Mouse (Mus musculus): ENCODE data around the gene Chmp6. TPM values are rescaled to one million over a fixed set of nuclear protein-coding genes. Genes with fewer than 3 reads are reported as not detected.

Gene Chmp6
- 0.76 TPM for polyA plus RNA-seq (2014; fragmentation: Illumina TruSeq; extraction: RNeasy Lipid Tissue Mini Kit (QIAGEN cat#74804); ENCODE audit: low read depth, low replicate concordance)

GRCm38 (mm10) chr11:119913291-119913934 is at the start of gene Chmp6:
Chmp6 (plus strand) TSS chr11:119913441.

GRCm38 (mm10) chr11:119942727-119943427 is 29.6 kb downstream of the Chmp6 start, which contains the start of gene Baiap2:
Baiap2 (plus strand) TSS chr11:119942763.

Other genes starting within 250 kb of the Chmp6 start
- gene Baiap2, start 29.3 kb downstream of the Chmp6 start, polyA plus RNA-seq (2014; fragmentation: Illumina TruSeq; extraction: RNeasy Lipid Tissue Mini Kit (QIAGEN cat#74804); ENCODE audit: low read depth, low replicate concordance): 1.5 TPM
- gene Aatk, start 133.7 kb downstream of the Chmp6 start, polyA plus RNA-seq (2014; fragmentation: Illumina TruSeq; extraction: RNeasy Lipid Tissue Mini Kit (QIAGEN cat#74804); ENCODE audit: low read depth, low replicate concordance): 0.87 TPM
- 5.1 TPM for gene Cep131, start 173.4 kb downstream of the Chmp6 start, polyA plus RNA-seq (2014; fragmentation: Illumina TruSeq; extraction: RNeasy Lipid Tissue Mini Kit (QIAGEN cat#74804); ENCODE audit: low read depth, low replicate concordance)
- 0.47 TPM for gene Tepsin, start 185.3 kb downstream of the Chmp6 start, polyA plus RNA-seq (2014; fragmentation: Illumina TruSeq; extraction: RNeasy Lipid Tissue Mini Kit (QIAGEN cat#74804); ENCODE audit: low read depth, low replicate concordance)
- gene Ndufaf8, start 185.5 kb downstream of the Chmp6 start, polyA plus RNA-seq (2014; fragmentation: Illumina TruSeq; extraction: RNeasy Lipid Tissue Mini Kit (QIAGEN cat#74804); ENCODE audit: low read depth, low replicate concordance): 2.3 TPM
- gene Slc38a10, start 237.9 kb downstream of the Chmp6 start, polyA plus RNA-seq (2014; fragmentation: Illumina TruSeq; extraction: RNeasy Lipid Tissue Mini Kit (QIAGEN cat#74804); ENCODE audit: low read depth, low replicate concordance): 3.6 TPM